Mouse (Mus musculus) colon, adult 2 months (tissue): ENCODE results near the gene Npas2. TPM values are rescaled to one million over a fixed set of nuclear protein-coding genes. Genes with fewer than 3 reads are reported as not detected.

Experiments
- polyA plus RNA-seq: library from polyadenylated mRNA; depleted of rRNA; stranded (reverse); fragments of >200 nt; gene quantifications from 2 replicates; pipeline ENCODE4 v1.2.3, GENCODE M21; 2012; rRNA removed

Npas2 gene
- polyA plus RNA-seq: 46.7 and 51.9 TPM in 2 replicates

DNA sequence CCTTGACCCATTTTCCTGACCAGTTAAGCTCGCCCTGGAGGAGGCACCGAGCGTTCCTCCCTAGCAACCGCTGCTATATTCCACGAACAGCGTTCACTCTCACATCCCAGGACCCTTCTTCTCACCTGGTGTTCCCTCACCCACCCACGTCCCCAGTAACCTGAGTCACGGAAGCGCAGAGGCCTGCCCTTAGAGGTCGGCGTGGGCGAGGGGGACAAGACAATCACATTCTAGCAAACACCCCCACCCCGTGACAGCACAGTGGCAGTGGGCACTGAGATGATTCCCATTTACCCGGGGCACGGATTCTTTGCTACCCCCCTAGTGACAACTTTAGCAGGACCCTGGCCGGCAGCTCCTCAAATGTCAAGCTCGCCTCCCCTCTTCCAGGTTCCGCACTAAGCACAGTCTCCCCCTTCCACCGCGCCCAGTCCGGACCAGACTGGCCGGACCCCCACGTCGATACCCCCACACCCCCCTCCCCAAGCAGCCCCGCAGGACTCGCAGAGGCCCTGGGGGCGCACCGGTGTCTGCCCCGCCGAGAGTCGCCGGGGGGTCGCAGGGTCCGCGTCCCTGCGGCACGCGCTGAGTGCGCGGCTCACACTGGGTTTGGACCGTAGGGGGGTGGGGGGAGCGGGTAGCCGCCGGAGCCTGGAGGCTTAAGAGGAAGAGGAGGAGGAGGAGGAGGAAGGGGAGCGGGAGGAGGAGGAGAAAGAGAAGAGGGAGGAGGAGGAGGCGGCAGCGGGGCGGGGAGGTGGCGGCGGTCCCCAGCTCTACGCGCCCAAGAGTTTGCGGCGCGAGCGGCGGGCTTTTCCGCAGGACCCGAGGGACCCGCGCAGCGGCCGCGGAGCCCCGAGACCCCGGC, at the start of gene Npas2:
TSS of gene Npas2 (plus strand) at position 735 of the 865 bp plus-strand sequence.

DNA sequence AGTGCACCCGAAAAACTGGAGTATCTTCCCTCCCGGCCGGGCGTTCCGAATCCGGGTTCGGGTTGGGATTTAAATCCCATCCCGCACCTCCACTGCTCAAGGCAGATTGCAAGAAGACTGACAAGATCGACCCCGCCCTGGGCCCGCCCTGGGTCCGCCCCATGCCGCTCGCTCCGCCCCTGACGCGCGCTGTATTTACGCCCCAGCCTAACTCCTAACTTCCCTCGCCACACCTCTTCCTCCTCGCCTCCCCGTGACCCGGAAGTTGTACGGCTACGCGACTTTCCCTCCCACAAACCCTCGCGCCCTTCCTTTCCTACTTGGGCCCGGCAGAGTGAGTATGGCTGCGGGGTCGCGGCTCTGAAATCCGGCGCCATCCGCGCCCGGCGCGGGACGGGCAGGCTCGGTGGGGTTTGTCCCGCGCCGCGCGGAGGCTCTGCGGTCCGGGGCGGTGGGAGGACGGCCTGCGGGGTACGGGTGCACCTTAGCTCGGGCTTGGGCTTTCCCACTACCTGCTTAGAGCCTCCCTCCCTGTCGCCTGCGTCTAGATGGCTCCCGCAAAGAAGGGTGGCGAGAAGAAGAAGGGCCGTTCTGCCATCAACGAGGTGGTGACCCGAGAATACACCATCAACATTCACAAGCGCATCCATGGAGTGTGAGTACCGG, 174.2 kb downstream of the Npas2 start, which contains the start of gene Rpl31:
TSS of gene Rpl31 (plus strand) at position 242 of the 666 bp plus-strand sequence.

Other genes starting within 250 kb of the Npas2 start
- 25.9 and 28.2 TPM in 2 replicates for gene Pdcl3, start 208.1 kb upstream of the Npas2 start, polyA plus RNA-seq
- gene Rpl31, start 174.1 kb downstream of the Npas2 start, polyA plus RNA-seq: 161 and 174 TPM in 2 replicates